Mouse (Mus musculus): ENCODE data around the gene Apol10a. TPM values are rescaled to one million over a fixed set of nuclear protein-coding genes. Genes with fewer than 3 reads are reported as not detected.
"Not testable (repeated sequence)": the region's sequence is repeated elsewhere in the genome, so short reads cannot be mapped to it uniquely, and the experiment has no call there.

The Apol10a gene
- 0.08 TPM in 1 of 2 replicates, not detected in the other for polyA plus RNA-seq (2012; rRNA removed)

DNA sequence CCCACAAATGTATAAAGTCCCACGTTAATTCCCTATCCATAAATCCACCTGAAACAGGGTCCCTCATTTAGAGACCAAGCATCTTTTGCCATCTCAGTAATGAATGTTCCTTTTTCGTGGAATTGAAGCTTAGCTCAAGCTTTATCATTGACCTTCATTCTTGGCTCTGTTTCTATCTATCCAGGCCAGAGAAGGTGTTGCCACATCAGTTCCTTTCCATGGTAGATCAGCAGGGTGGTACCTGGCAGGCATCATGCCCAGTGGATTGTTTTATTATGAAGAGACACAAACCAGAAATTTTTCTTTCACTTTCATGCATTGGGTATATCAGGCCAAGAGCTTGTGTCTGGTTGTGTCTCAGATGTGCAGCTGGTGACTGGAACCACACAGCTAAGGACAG is at the start of gene Apol10a:
Gene Apol10a (plus strand): TSS at position 355 of the 400 bp plus-strand sequence.
- H3K4me1 ChIP-seq (ENCODE audit: control insufficient read depth, insufficient read depth, low read length); H3K27me3 ChIP-seq (replicated peaks; ENCODE audit: control insufficient read depth, insufficient read depth, low read length); H3K4me3 ChIP-seq (ENCODE audit: insufficient read depth, low read depth, low read length); DNase-seq; H3K27ac ChIP-seq (ENCODE audit: insufficient read depth, low read depth, low read length); H3K36me3 ChIP-seq (ENCODE audit: control insufficient read depth, insufficient read depth, low read length): not testable (repeated sequence)
- 80% methylated on average over 2 of the region's 2 CpGs for WGBS

GRCm38 (mm10) chr15:77428690-77429448 is 48.0 kb upstream of the Apol10a start:
- not testable (repeated sequence) for H3K36me3 ChIP-seq (ENCODE audit: control insufficient read depth, insufficient read depth, low read length); H3K4me1 ChIP-seq (ENCODE audit: control insufficient read depth, insufficient read depth, low read length); H3K4me3 ChIP-seq (ENCODE audit: insufficient read depth, low read depth, low read length); H3K27ac ChIP-seq (ENCODE audit: insufficient read depth, low read depth, low read length); DNase-seq; H3K27me3 ChIP-seq (replicated peaks; ENCODE audit: control insufficient read depth, insufficient read depth, low read length)
- WGBS = 78% methylated on average over 9 of the region's 10 CpGs

- not testable (repeated sequence) for H3K4me1 ChIP-seq (ENCODE audit: control insufficient read depth, insufficient read depth, low read length); H3K4me3 ChIP-seq (ENCODE audit: insufficient read depth, low read depth, low read length); DNase-seq; H3K27me3 ChIP-seq (replicated peaks; ENCODE audit: control insufficient read depth, insufficient read depth, low read length); H3K36me3 ChIP-seq (ENCODE audit: control insufficient read depth, insufficient read depth, low read length); H3K27ac ChIP-seq (ENCODE audit: insufficient read depth, low read depth, low read length)
- 85% methylated on average over 8 of the region's 8 CpGs for WGBS
Measured at GRCm38 (mm10) chr15:77444746-77445145, 32.1 kb upstream of the Apol10a start.

DNA sequence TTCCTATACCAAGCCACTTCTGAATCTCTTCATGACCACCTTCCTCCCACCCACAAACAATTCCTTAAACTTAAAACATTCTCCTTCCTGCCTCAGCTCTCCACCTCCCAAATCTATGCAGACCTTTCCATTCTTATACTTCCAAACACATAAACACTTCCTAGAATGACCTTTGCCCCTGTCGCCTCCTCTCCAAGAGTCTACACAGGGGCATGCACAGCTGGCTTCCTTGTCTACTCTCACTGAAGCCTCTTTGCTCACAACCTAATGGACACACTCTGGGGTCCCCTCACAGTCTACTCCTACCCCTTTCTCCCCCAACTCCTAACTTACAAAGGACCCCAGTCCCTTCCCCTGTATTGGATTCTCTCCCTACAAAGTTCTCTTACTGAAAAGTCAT is 31.2 kb upstream of the Apol10a start:
- DNase-seq; H3K27me3 ChIP-seq (replicated peaks; ENCODE audit: control insufficient read depth, insufficient read depth, low read length); H3K36me3 ChIP-seq (ENCODE audit: control insufficient read depth, insufficient read depth, low read length); H3K4me3 ChIP-seq (ENCODE audit: insufficient read depth, low read depth, low read length); H3K27ac ChIP-seq (ENCODE audit: insufficient read depth, low read depth, low read length); H3K4me1 ChIP-seq (ENCODE audit: control insufficient read depth, insufficient read depth, low read length): not testable (repeated sequence)
- 67% methylated on average over 1 of the region's 1 CpGs for WGBS

GRCm38 (mm10) chr15:77447392-77447791 is 29.5 kb upstream of the Apol10a start, which contains the start of gene Apol7b:
TSS of gene Apol7b (minus strand) at chr15:77447492.
- H3K4me3 ChIP-seq (ENCODE audit: insufficient read depth, low read depth, low read length); H3K36me3 ChIP-seq (ENCODE audit: control insufficient read depth, insufficient read depth, low read length); DNase-seq; H3K27ac ChIP-seq (ENCODE audit: insufficient read depth, low read depth, low read length); H3K27me3 ChIP-seq (replicated peaks; ENCODE audit: control insufficient read depth, insufficient read depth, low read length); H3K4me1 ChIP-seq (ENCODE audit: control insufficient read depth, insufficient read depth, low read length): not testable (repeated sequence)
- WGBS = 80% methylated on average over 2 of the region's 2 CpGs

DNA sequence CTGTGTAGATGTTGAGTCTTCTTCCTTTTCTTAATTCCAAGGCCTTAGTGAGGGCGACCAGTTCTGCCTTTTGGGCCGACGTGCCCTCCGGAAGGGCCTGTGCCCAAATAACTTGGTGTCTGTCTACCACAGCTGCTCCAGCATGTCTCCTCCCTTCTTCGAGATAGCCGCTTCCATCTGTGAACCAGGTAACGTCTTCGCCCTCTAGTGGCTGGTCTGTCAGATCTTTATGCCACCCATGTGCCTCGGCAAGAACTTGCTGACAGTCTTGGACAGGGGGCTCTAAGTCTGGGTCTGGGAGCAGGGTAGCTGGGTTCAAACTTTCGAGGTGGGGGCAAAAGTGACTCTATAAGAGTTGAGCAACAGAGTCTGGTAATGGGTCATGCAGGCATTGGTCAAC is 26.9 kb upstream of the Apol10a start:
- H3K27me3 ChIP-seq (replicated peaks; ENCODE audit: control insufficient read depth, insufficient read depth, low read length); H3K4me1 ChIP-seq (ENCODE audit: control insufficient read depth, insufficient read depth, low read length); H3K36me3 ChIP-seq (ENCODE audit: control insufficient read depth, insufficient read depth, low read length); H3K4me3 ChIP-seq (ENCODE audit: insufficient read depth, low read depth, low read length); H3K27ac ChIP-seq (ENCODE audit: insufficient read depth, low read depth, low read length): not testable (repeated sequence)
- peak; percentile 11 for DNase-seq
- TF ChIP-seq CTCF (conservative IDR thresholded peaks at IDR 0.05; ENCODE audit: insufficient read depth, insufficient read length, low read depth, low read length) = peak; percentile 45; the same call in 1 of the 2 replicates
- WGBS = 50% methylated on average over 10 of the region's 10 CpGs

DNA sequence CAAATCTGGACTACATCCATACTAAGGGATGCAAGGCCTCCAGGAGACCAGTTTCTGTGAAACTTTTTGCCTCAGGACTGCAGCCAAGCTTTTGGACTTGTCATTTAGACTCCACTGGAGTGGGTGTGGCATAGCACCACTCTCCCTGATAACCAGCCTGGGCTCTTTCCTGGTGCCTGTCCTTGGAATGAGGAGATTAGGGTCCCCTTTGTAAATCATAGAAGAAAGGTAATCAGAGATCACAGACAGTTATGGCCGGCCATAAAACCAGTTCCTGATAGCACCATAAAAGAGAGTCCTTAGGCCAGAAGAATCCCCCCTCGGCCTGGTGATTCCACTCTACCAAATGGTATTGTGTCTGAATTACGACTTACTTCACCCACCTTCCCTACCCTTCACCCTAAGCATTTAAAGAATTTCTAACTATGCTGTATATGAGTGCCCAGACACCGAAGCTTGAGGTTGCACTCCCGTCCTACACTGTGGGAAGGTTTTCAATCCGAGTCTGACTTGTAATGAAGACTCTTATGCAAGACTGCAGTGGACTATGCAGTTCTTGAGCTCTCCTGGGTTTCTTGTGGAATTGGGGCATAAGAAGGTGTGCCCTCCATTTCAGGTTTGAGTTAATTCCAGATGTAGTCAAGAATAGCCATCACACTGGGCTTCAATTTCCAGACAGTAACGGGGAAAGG is 2.0 kb upstream of the Apol10a start:
- not testable (repeated sequence) for H3K27me3 ChIP-seq (replicated peaks; ENCODE audit: control insufficient read depth, insufficient read depth, low read length); H3K4me3 ChIP-seq (ENCODE audit: insufficient read depth, low read depth, low read length); DNase-seq; H3K36me3 ChIP-seq (ENCODE audit: control insufficient read depth, insufficient read depth, low read length); H3K27ac ChIP-seq (ENCODE audit: insufficient read depth, low read depth, low read length); H3K4me1 ChIP-seq (ENCODE audit: control insufficient read depth, insufficient read depth, low read length)
- 42% methylated on average over 7 of the region's 7 CpGs for WGBS

GRCm38 (mm10) chr15:77482140-77482794 is 5.4 kb downstream of the Apol10a start:
- H3K27me3 ChIP-seq (replicated peaks; ENCODE audit: control insufficient read depth, insufficient read depth, low read length) = no peaks in the 10 kb centered on the region
- no peaks in the 10 kb centered on the region for H3K4me1 ChIP-seq (ENCODE audit: control insufficient read depth, insufficient read depth, low read length)
- H3K27ac ChIP-seq (ENCODE audit: insufficient read depth, low read depth, low read length) = no peak overlapping the region
- H3K36me3 ChIP-seq (ENCODE audit: control insufficient read depth, insufficient read depth, low read length) = no peaks in the 10 kb centered on the region
- TF ChIP-seq CTCF (conservative IDR thresholded peaks at IDR 0.05; ENCODE audit: insufficient read depth, insufficient read length, low read depth, low read length) (no peak), POLR2A (IDR thresholded peaks at IDR 0.05; ENCODE audit: low read depth, low read length) (no peak)
- DNase-seq = peak; percentile 13
- H3K4me3 ChIP-seq (ENCODE audit: insufficient read depth, low read depth, low read length) = no peak overlapping the region
- 61% methylated on average over 4 of the region's 4 CpGs for WGBS

- H3K27ac ChIP-seq (ENCODE audit: insufficient read depth, low read depth, low read length); H3K36me3 ChIP-seq (ENCODE audit: control insufficient read depth, insufficient read depth, low read length); H3K4me1 ChIP-seq (ENCODE audit: control insufficient read depth, insufficient read depth, low read length); DNase-seq; H3K27me3 ChIP-seq (replicated peaks; ENCODE audit: control insufficient read depth, insufficient read depth, low read length); H3K4me3 ChIP-seq (ENCODE audit: insufficient read depth, low read depth, low read length): not testable (repeated sequence)
- WGBS = no CpG with 5 or more reads among the region's 1 CpGs
Measured at GRCm38 (mm10) chr15:77493181-77493580, 16.3 kb downstream of the Apol10a start.

- not testable (repeated sequence) for DNase-seq
Measured at GRCm38 (mm10) chr15:77494694-77495093, 17.8 kb downstream of the Apol10a start.

More at GRCm38 (mm10) chr15:77494694-77495093, 17.8 kb downstream of the Apol10a start:
- H3K36me3 ChIP-seq (ENCODE audit: control insufficient read depth, insufficient read depth, low read length); H3K4me1 ChIP-seq (ENCODE audit: control insufficient read depth, insufficient read depth, low read length); H3K27ac ChIP-seq (ENCODE audit: insufficient read depth, low read depth, low read length); H3K4me3 ChIP-seq (ENCODE audit: insufficient read depth, low read depth, low read length); H3K27me3 ChIP-seq (replicated peaks; ENCODE audit: control insufficient read depth, insufficient read depth, low read length): not testable (repeated sequence)
- 58% methylated on average over 1 of the region's 1 CpGs for WGBS
